Mouse (Mus musculus) spleen, postnatal 10 days (tissue): ENCODE measurements at regions not wholly inside any gene's neighbourhood (a gene's known extent, or its start where the extent isn't known, plus 50 kb on each side); places are given as distances from the start of the nearest gene placed in this dataset.

Experiments used
- DNase-seq, 2 experiments: peaks; one replicate each; pipeline ENCODE4 v3.0.0; 2021 to 2022; ENCODE audit warnings: low spot score in 2 of 2

- no peak for DNase-seq
Measured at GRCm38 (mm10) chr19:28205691-28206090, 194.7 kb upstream of the Rfx3 start.

- DNase-seq = no peak
Measured at GRCm38 (mm10) chr19:28203719-28204118, 192.8 kb upstream of the Rfx3 start.

GRCm38 (mm10) chr19:28199385-28199784 lies 188.4 kb upstream of the Rfx3 start:
- DNase-seq = no peak

GRCm38 (mm10) chr19:28196881-28197280 lies 185.9 kb upstream of the Rfx3 start:
- no peak for DNase-seq

- no peak for DNase-seq
Measured at GRCm38 (mm10) chr19:28192248-28192647, 181.3 kb upstream of the Rfx3 start.

- no peak for DNase-seq
Measured at GRCm38 (mm10) chr19:28191428-28192116, 180.6 kb upstream of the Rfx3 start.

GRCm38 (mm10) chr19:28190250-28190649 lies 179.3 kb upstream of the Rfx3 start:
- DNase-seq = no peak

- DNase-seq = no peak
Measured at GRCm38 (mm10) chr19:28188363-28188762, 177.4 kb upstream of the Rfx3 start.

- no peak for DNase-seq
Measured at GRCm38 (mm10) chr19:28182411-28183182, 171.6 kb upstream of the Rfx3 start.

- no peak for DNase-seq
Measured at GRCm38 (mm10) chr19:28181171-28181570, 170.2 kb upstream of the Rfx3 start.

- no peak for DNase-seq
Measured at GRCm38 (mm10) chr19:28178114-28178513, 167.1 kb upstream of the Rfx3 start.

GRCm38 (mm10) chr19:28176821-28177220 lies 165.9 kb upstream of the Rfx3 start:
- no peak for DNase-seq

GRCm38 (mm10) chr19:28171836-28172534 lies 161.0 kb upstream of the Rfx3 start:
- no peak for DNase-seq

- DNase-seq = no peak
Measured at GRCm38 (mm10) chr19:28167451-28168165, 156.6 kb upstream of the Rfx3 start.

GRCm38 (mm10) chr19:28166626-28167025 lies 155.7 kb upstream of the Rfx3 start:
- no peak for DNase-seq

GRCm38 (mm10) chr19:28165901-28166361 lies 155.0 kb upstream of the Rfx3 start:
- DNase-seq = peak in 1 of 2 experiments; percentile 30

- DNase-seq = no peak
Measured at GRCm38 (mm10) chr19:28163195-28163594, 152.2 kb upstream of the Rfx3 start.

- DNase-seq = peak in 1 of 2 experiments; percentile 30
Measured at GRCm38 (mm10) chr19:28160582-28160981, 149.6 kb upstream of the Rfx3 start.

GRCm38 (mm10) chr19:28157196-28157595 lies 146.2 kb upstream of the Rfx3 start:
- DNase-seq = no peak

- DNase-seq = no peak
Measured at GRCm38 (mm10) chr19:28137581-28137980, 126.6 kb upstream of the Rfx3 start.

- no peak for DNase-seq
Measured at GRCm38 (mm10) chr19:28134806-28135205, 123.8 kb upstream of the Rfx3 start.
